Mouse (Mus musculus) spleen, postnatal 14 days (tissue): ENCODE data around the gene Usp35.

Experiments used
- DNase-seq, 2 experiments: peaks; one replicate each; pipeline ENCODE4 v3.0.0; 2021 to 2022; ENCODE audit warnings: low spot score in 2 of 2

The Usp35 gene

DNA sequence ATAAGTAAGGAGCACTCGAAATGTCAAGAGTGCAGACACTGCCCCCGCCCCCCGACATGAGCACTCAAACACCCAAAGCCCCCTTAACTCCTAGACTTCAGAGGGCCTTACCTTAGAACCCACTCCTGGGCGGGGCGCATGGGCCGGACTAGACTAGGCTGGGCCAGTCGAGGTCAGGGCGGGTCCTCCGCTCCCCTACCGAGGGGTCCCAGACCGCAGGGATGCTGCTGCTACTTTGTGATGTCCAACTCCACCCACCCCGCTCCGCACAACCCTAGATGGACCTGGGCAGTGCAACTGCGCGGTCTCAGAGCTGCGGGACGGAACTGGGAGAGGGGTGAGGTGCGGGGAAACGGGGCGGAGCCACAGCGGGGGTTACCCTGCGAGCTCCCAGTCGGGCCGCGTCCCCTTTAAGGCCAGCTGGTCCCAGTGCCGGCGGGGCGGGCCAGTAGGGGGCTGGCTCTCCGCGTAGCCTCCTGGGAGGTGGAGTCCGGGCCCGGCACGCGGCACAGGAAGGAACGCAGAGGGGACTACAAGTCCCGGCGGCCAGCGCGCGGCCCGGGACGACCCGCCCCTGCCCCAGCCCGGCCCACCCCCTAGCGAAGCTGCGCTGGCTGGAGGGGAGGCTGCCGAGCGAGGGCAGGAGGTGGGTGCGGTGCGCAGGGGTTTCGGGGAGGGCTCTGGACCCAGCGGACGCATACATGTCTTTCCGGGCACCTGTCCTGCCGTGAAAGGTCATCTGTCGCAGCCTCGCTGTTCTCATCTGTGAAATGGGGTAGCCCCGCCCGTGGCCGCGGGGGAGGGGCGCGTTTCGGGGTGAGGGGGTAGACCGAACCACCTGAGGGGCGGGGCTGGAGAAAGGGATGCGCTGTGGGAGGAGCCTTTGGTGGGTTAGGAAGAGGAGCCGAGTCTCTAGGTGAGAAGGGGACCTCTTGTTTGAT, at the start of gene Usp35, which contains the start of gene Kctd21:
TSS of gene Usp35 (minus strand) at position 295 of the 941 bp plus-strand sequence.
TSS of gene Kctd21 (plus strand) at position 602 of the 941 bp plus-strand sequence.
- peak; percentile 79 to 88 for DNase-seq

DNA sequence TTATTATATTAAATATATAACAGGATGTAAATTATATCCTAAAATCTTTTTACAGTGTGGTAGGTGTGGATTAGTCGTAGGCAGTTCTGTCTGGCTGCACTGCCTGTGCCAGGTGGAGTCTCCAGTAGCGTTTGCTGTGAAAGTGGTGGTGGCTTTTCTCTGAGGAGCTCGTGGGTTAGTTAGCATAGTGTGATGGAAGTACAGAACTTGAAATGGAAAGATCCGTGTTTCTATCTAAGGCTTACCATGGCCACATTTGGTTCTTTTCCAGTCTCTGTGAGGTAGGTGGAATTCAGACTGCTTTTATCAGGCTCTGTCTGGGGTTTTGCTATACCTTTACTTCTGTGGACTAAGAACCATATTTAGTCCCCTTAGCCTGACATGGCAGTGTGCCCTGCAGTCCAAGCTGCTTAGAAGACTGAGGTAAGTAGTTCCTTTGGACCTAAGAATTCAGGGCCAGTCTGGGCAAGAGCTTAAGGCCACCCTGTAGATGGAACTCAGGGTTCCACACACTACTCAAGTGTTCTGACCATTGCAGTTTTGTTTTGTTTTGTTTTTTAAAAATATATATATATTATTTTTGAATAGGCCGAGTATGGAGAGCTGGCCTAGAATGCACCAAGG, 48.8 kb upstream of the Usp35 start:
- DNase-seq, result peak in 1 of 2 experiments; percentile 2

GRCm38 (mm10) chr7:97379304-97379703, 47.5 kb upstream of the Usp35 start:
- peak in 1 of 2 experiments; percentile 2 for DNase-seq

DNA sequence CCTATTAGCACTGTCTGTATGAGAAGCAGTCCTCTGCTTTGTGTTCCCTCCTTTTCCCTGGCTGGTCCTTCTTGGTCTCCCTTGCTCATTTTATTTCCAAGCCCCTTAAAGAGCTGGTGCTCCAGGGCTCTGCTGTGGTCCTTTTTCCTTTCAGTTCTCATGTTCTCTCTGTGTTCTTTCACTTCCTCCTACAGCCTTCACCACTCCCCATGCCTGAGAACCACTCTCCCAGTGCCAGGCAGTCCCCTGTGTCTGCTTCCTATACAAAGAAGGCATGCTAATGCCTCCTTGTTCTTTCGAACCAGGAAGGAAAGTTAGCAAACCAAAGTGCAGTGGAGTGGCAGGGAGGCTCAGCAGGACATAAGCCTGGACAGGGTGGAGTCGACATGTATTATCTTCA, 44.1 kb upstream of the Usp35 start:
- peak in 1 of 2 experiments; percentile 5 for DNase-seq

DNA sequence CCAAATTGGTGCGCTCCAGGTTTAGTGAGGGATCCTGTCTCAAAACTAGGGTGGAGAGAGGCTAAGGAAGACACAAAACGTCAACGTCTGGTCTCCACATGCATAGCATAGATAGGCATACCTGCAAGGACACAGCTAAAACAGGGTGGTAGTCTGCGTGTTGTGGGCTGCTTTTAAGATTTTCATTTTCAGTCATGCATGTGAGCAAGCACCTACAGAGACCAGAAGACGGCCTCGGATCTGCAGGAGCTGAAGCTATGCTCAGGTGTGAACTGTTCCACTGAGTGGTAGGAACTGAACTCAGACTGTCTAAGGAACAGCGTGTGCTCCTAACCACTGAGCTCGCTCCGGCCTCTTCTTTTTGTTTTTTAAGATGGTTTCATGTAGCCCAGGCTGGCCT, 43.3 kb upstream of the Usp35 start:
- DNase-seq, result peak in 1 of 2 experiments; percentile 3

- no peak for DNase-seq
Measured at GRCm38 (mm10) chr7:97365887-97366286, 34.1 kb upstream of the Usp35 start.

DNA sequence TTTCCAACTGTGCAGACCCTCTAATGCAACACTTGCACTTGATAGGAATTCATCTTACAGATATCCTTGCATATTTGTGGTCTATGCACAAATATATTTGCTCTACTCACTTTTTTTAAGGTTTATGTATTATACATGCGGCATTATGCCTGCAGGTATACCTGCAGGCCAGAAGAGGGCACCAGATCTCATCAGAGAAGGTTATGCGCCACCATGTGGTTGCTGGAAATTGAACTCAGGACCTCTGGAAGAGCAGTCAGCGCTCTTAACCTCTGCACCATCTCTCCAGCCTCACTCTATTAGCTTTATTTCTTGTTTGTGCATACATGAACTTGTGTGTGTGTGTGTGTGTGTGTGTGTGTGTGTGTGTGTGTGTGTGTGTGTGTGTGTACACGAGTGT, 29.6 kb upstream of the Usp35 start:
- DNase-seq, result peak; percentile 15 to 33

DNA sequence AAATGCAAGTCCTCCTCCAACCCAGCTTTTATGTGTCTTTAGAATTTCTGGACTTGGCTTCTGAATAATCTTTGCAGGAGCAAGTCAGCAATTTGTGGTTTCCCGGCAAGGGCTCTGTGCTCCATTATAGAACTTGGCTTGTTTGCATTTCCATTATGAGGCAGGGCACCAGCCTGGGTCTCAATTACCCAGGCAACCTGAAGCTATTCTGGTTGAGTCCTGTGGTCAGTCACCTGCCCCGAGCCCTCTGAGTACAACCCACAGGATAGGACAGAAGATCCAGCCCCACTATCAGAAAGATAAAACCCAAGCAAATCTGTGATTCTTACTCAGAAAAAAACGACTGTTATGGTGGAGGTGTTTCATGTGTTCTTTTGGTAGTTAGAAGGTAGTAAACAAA, 29.1 kb upstream of the Usp35 start:
- peak in 1 of 2 experiments; percentile 0 for DNase-seq

DNA sequence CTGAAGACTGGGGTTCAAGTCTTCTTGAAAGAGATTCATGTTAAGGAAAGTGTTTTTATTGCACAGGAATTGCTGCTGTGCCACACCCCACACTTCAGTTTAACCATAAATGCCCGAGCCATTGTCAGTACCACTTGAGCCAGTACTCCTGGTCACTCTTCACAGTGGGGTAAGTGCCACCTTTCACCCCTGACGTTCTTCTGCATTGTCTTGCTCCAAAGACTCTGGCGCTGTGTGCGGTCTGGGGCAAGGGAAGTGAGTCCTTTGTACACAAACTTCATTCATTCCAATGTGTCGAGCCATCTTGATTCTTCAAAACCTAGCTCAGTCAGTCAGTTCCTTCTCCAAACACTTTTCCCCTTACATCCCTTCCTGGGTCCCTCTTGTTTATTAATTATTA, 28.3 kb upstream of the Usp35 start:
- DNase-seq, result peak in 1 of 2 experiments; percentile 1

GRCm38 (mm10) chr7:97358347-97358746, 26.5 kb upstream of the Usp35 start:
- peak in 1 of 2 experiments; percentile 0 for DNase-seq

DNA sequence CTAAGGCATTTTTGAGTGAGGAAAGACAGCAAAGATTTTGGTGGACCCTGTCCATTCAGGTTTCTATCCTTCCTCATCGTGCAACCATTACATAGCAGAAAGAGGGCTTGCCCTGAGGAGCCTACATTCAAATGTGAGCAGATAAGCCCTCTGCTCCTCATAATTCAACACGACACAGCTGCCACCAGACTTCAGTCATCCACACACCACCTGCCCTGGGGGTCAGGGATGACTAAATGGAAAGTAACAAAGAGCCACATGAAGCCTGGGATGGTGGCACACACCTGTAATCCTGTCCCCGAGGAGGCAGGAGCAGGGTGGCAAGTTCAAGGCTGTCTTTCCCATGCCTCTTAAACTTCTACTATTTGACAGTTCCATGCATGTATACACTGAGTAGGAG, 26.0 kb upstream of the Usp35 start:
- peak in 1 of 2 experiments; percentile 2 for DNase-seq

DNA sequence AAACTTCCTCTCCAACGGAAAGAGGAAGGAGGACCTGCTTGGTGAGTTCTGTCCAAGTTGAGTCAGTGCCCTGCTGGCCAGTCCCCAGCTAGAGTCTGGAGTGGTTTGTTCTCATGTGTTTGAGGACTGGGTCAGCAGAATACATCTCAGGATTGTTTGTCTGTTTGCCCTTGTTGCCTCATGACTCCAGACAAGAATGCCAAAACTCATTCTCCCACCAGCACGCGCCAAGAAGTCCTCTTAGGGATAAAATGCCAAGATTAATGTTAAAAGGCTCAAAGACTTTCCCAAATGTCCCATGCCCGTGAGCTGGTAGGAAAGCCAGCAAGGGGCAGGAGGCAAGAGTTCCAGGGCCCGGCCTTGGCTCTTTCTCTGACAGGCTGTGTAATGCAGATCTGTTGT, 25.1 kb upstream of the Usp35 start:
- DNase-seq, result peak in 1 of 2 experiments; percentile 4

DNA sequence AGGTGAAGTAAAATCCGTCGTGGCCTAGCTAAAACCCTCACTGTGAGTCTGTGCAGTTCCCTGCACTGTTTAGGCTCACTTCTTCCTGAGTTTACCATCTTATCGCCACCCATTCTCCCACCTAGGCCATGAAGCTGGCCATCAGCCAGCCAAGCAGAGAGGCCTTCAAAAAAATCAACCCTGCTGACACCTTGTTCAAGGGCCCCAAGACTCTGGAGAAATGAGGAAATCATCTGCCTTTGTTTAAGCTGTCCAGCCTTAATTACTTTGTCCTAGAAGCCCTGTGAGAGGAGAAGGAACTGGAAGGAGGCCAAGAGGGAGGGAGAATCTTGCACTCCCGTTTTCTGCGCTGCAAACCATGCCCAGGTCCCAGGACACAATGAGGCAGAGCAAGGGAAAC, 24.4 kb upstream of the Usp35 start:
- DNase-seq, result peak in 1 of 2 experiments; percentile 1

GRCm38 (mm10) chr7:97355068-97355841, 23.4 kb upstream of the Usp35 start:
- DNase-seq, result peak in 1 of 2 experiments; percentile 3

DNA sequence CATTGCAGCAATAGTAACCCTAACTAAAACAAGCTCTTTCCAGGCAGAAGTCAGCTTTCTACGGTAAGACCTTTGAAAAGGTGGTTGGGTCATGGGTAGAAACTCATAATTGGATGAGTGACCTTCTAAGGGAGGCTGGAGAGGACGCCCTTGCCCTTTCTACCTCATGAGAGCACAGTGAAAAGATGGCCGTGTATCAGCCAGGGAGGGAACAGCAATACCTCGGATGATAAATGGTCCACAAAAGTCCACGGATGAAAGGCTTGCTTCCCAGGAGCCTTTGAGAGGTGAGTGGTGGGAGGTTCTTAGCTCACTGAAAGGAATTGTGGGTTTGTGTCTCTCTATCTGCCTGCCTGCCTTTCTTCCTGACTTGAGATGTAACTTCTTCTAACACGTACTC, 21.5 kb upstream of the Usp35 start:
- DNase-seq, result peak in 1 of 2 experiments; percentile 1

- DNase-seq, result no peak
Measured at GRCm38 (mm10) chr7:97351792-97352513, 20.1 kb upstream of the Usp35 start.

DNA sequence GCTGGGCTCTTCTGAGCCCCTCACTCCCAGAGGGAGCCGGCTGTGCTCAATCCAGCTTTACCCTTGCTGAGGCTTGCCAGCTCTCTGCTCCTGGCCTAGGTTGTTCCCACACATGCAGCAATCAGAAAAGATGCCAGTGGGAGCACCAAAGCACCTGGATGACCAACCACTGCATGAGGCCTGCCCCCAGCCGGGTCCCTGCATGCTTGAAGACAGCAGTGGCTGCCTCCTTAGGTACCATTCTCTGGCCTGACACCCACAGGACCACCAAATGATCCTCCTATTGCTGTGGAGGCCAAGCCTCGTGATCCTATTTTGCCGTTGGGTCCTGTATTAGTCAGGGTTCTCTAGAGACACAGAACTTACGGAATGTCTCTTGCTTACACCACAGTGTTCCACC, 19.1 kb upstream of the Usp35 start:
- no peak for DNase-seq

- DNase-seq, result no peak
Measured at GRCm38 (mm10) chr7:97349438-97349837, 17.6 kb upstream of the Usp35 start.

DNA sequence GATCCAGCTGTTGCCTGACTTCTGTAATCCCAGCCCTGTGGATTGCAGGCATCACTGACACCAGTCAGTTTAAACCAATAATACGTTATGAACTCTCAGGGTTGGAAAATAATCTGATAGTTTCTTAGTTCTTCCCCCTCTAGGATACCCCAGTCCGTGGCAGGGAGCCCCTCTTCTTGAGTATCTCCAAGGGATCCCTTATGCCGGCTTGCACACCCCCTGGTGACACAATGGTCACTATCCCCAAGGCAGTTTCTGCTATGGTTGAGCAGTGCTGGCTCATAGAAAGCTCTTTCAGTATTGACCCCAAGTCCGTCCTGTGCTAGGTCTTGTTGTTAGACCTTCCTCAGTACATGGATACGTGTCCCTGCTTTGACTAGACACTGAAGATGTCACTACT, 17.0 kb upstream of the Usp35 start:
- no peak for DNase-seq

- DNase-seq, result no peak
Measured at GRCm38 (mm10) chr7:97348318-97348717, 16.5 kb upstream of the Usp35 start.

DNA sequence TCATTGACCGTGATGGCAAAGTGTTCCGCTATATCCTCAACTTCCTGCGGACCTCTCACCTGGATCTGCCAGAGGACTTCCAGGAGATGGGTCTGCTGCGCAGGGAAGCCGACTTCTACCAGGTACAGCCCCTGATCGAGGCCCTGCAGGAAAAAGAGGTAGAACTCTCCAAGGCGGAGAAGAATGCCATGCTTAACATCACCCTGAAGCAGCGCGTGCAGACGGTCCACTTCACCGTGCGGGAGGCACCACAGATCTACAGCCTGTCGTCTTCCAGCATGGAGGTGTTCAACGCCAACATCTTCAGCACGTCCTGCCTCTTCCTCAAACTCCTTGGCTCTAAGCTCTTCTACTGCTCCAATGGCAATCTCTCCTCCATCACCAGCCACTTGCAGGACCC, 15.6 kb upstream of the Usp35 start:
- no peak for DNase-seq
